Mouse (Mus musculus) thymus, adult 2 months (tissue): ENCODE measurements around the gene Sec31b.

ENCODE experiments used
- CTCF ChIP-seq: fragments of 200-500 bp; IDR thresholded peaks from 2 replicates; pipeline ENCODE4 v1.5.1; 2012; ENCODE audit warnings: mild to moderate bottlenecking, control low read depth, low read length, moderate library complexity, borderline replicate concordance; ENCODE audit not compliant: control insufficient read depth, poor library complexity, insufficient read depth; ENCODE audit errors: extremely low read depth
- POLR2A ChIP-seq: fragments of 200-500 bp; IDR thresholded peaks from 2 replicates; pipeline ENCODE4 v1.6.1; 2012; ENCODE audit warnings: mild to moderate bottlenecking, low read length, control low read depth, moderate library complexity; ENCODE audit not compliant: control insufficient read depth, poor library complexity, insufficient read depth; ENCODE audit errors: extremely low read depth

GRCm38 (mm10) chr19:44562652-44563206 is 17.1 kb upstream of the Sec31b start, which contains the start of gene Hif1an:
- TF ChIP-seq CTCF (peak; percentile 86; the same call in 1 of the 2 replicates), POLR2A (peak; percentile 90)
